Mouse (Mus musculus) brain, adult 2 months (tissue): ENCODE results near the gene Gstp2.
"Not testable (repeated sequence)": the region's sequence is repeated elsewhere in the genome, so short reads cannot be mapped to it uniquely, and the experiment has no call there.

Experiments used
- DNase-seq: peaks from one replicate; pipeline ENCODE4 v3.0.0; 2011; ENCODE audit warnings: low read depth, low spot score

Gene Gstp2

DNA sequence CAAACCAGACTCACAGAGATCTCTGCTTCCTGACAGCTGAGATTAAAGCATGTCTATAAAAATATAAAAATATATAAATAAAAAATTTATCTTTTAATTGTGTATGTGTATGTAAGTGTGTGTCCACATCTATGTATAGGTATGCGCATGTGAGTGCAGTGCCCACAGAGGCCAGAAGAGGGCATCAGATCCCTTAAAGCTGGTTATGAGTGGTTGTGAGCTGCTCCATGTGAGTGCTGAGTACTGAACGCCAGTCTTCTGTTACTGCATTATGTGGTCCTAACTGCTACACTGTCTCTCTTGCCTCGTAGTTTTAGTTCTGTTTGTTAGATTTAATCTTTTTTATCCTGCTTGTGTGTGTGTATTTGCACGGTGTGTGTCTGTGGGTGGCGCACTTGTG lies 5.2 kb upstream of the Gstp2 start:
- DNase-seq = no peak

DNA sequence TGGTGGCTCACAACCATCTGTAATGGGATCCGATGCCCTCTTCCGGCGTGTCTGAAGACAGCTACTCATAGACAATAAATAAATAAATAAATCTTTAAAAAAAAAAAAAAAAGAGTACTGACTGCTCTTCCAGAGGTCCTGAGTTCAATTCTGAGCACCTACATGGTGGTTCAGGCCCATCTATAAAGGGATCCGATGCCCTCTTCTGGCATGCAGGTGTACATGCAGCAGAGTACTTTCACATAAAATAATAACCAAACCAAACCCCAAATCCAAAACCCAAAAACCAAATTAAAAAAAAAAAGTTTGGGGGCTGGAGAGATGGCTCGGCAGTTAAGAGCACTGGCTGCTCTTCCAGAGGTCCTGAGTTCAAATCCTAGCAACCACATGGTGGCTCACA lies 3.2 kb upstream of the Gstp2 start:
- DNase-seq = not testable (repeated sequence)

DNA sequence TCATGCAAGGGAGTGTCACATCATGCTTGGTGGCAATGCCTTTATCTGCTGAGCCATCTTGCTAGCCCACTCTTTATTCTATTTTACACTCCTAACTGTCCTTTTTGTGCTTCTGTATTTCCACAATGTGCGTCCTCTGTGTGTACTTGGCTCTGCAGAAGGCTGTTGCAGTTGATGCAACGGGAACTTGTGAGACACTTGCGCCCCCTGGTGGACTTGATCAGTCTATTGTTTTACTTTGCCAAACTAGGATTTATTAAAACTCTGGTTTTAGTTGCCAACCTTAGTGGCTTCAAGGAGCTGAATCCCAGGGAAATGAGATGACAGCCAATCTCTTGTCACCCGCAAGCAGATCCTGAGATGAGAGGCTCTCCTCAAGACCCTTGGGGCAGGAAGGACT lies 2.0 kb upstream of the Gstp2 start:
- DNase-seq = peak; percentile 94

- DNase-seq = no peak
Observed at GRCm38 (mm10) chr19:4046866-4047254, 1.0 kb upstream of the Gstp2 start.

- DNase-seq = not testable (repeated sequence)
Observed at GRCm38 (mm10) chr19:4044109-4044508, 1.7 kb downstream of the Gstp2 start.

GRCm38 (mm10) chr19:4042124-4042523 lies 3.7 kb downstream of the Gstp2 start:
- DNase-seq = no peak

DNA sequence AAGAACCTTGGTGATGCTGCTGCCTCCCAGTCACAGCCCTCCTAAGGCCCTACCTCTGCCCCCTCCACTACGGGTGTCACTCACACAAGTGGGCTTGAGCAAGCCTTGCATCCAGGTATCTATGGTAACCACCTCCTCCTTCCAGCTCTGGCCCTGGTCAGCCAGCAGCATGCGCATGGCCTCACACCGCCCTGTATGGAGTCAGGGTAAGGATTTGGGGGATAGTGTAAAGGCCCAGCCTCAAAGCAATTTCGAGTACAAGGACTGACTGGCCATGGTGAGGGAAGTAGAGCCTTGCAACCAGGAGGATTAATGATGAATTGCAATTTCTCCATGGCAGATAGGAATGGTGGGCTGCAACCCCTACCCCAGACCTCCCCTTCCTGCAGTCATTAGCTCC lies 4.3 kb downstream of the Gstp2 start:
- not testable (repeated sequence) for DNase-seq

GRCm38 (mm10) chr19:4040941-4041340 lies 4.9 kb downstream of the Gstp2 start:
- not testable (repeated sequence) for DNase-seq

DNA sequence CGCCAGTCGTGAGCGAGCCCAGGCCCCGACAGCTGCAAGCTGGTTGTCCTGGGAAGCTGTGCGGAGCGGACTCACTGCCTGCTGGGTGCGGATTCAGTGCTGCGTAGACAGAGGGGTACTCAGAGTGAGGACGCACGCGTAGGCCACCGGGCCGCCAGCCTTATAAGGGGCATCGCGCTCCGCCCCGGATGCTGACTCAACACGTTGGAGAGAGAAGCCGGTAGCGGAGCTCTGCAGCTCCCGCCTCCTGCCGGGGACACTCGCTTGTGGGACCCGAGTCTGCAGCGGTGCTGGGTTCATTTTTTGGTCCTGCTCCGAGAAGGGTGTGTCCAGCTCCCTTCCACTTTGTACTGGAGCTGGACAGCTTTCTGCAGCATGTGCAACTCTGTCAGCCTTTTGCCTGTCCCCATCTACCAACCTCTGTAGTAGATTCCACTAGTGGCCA lies 8.0 kb downstream of the Gstp2 start, which contains the start of gene Gstp1:
Gene Gstp1 (minus strand): TSS at position 198 of the 445 bp plus-strand sequence.
- DNase-seq = peak; percentile 96

- DNase-seq = not testable (repeated sequence)
Observed at GRCm38 (mm10) chr19:4037154-4037787, 8.6 kb downstream of the Gstp2 start.

DNA sequence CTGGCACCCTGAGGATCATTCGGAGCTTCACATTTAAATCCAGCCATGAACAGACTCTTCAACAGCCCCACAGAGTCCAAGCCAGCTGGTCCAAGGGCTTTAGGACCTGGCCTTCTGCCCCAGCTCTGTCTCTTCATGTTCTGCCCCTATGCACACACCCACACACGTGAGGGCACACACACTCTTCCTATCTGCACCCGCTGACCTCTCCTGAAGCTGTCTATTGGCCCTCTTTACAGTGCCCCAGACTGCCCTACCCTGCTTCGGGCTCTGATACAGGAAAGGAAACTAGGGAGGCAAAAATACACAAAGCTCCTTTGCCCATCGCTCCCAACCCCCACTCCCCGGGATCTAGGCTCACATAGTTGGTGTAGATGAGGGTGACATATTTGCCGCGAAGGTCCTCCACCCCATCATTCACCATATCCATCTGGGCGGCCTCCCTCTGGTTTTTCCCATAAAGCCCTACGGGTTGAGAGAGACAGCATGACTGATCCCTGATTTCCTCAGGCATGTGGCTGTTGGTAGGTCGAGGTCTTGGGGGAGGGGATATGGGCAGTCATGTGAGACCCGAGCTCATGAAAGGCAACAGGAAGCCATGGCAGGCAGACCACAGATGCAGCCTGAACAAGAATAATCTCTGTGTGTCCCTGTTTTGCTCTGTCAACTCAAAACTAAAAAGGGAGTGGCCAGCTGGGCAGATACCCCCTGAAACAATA lies 9.3 kb downstream of the Gstp2 start:
- DNase-seq = peak; percentile 20

DNA sequence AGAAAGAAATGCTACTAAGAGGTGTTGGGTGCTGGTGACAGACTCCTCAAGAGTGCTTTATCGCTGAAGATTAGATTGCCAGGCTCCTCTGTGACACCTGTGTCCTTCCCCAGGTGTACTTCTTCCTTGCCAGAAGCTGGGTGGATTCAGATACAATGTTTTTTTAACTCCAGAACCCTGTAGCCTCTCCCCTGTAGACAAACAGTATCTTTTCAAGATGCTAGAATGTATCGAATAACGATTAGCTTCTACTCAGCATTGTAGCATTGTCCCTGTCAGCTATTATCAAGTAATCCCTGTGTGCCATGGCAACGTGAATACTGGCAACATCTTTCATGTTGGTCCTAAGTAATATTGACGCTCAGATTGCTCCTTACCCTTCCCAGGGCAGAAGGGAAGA lies 12.1 kb downstream of the Gstp2 start:
- no peak for DNase-seq

- DNase-seq = no peak
Observed at GRCm38 (mm10) chr19:4033298-4033697, 12.5 kb downstream of the Gstp2 start.

DNA sequence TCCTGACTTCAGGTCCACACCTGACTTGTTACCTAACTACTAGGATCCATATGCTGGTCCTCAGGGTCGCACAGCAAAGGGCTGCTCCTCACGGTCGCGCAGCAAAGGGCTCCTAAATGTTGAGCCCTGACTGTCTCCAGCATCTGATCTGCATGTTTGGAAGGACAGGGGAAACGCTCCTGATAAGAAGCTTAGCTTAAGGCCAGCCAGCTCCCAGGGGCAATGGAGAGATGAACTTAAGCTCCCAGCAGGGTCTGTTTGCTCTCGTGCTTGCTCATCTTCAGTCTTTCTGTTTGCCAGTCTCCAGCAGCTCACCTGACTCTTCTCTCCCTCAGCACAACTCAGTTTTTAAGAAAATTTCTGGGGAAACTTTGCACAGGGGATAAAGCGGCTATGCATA lies 13.2 kb downstream of the Gstp2 start:
- DNase-seq = no peak

DNA sequence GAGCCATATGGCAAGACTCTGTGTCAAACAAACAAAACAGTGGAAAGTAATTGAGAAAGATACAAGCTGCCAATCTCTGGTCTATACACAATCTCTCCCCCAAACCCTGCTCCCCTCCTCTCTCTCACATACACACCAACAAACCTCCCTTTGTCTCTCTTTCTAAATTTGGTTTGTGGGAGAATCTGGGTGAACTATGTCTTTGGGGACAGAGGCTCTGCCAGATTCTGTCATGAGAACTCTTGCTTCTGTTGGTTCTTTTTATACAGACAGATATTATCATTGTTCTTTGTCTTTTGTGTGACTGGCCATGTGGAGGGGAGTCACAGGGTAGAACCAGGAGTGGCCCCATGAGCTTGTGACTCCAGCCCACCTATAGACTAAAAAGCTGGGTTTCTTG lies 18.2 kb downstream of the Gstp2 start:
- peak; percentile 85 for DNase-seq

- no peak for DNase-seq
Observed at GRCm38 (mm10) chr19:4023185-4023584, 22.6 kb downstream of the Gstp2 start.

DNA sequence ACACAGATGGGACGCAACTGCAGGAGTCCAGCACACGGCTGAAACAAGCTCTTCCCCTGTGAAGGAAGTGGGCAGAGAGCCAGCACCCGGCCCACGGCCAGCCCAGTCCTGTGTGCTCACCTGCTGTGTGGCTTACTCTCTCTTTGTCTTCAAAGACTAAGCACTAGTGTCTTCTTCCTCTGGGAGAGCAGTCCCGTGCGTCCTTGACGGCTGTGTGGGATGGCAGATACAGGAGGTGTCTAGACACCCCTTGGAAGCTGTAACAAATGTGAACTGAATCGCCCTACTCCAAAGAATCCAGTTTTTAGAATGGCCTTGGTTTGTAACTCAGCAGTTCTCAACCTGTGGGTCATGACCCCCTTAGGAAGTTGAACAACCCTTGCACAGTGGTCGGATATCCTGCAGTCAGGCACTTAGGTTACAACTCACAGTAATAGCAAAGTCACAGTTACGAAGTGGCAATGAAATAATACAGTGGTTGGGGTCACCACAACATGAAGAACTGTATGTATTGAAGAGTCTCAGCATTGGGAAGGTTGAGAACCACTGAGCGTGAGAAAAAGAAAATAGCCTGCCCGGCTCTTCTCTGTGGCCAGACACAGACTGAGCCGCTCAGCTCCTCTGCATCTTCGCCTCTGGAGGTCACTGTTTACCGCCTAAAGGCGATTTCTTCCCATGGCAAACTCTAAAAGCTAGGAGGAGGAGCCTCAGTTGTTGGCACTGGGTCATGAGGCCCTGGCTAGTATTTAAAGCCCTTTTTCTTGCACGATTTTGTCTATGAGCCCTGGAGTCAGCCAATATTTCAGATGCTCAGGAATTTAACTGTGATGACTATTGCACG lies 26.9 kb downstream of the Gstp2 start:
- DNase-seq = peak; percentile 96

GRCm38 (mm10) chr19:4017921-4018587 lies 27.8 kb downstream of the Gstp2 start:
- no peak for DNase-seq

DNA sequence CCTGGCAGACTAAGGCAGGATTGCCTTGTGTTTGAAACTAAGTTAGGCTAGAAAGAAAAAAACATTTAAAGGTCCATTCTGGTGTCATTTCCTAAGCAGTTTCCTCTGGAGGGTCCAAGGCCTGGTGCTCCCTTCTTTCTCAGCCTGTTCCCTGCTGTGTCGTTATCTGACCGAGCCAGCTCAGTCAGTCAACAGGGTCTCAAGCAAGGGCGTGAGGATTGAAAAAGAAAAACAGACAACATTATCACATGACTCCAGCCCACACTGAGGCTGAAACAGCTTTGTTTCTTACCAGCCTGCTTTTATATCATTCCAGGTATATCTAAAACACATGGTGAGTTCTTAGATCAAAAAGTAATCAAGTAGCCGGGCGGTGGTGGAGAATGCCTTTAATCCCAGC lies 30.2 kb downstream of the Gstp2 start:
- no peak for DNase-seq

- no peak for DNase-seq
Observed at GRCm38 (mm10) chr19:4014802-4015201, 31.0 kb downstream of the Gstp2 start.

- DNase-seq = no peak
Observed at GRCm38 (mm10) chr19:4013066-4013465, 32.8 kb downstream of the Gstp2 start.
